Mouse (Mus musculus) lung, embryonic 16.5 days (tissue): ENCODE data around the gene Hbs1l. TPM values are rescaled to one million over a fixed set of nuclear protein-coding genes. Genes with fewer than 3 reads are reported as not detected.

ENCODE experiments used
- ATAC-seq: fragments of 200-750 bp; cut with Nextera tagmentation; 2 replicates; pipeline ENCODE4 v1.8.0; 2017; ENCODE audit warnings: low read depth, mild to moderate bottlenecking, moderate library complexity
- H3K27ac ChIP-seq: fragments of 300-500 bp; sonication (generic); 2 replicates; pipeline ENCODE4 v1.5.1; 2014; ENCODE audit warnings: mild to moderate bottlenecking, control low read depth, low read length
- H3K27me3 ChIP-seq: fragments of 300-500 bp; sonication (generic); 2 replicates; pipeline ENCODE4 v1.6.1; 2014; ENCODE audit warnings: low read depth, low read length, mixed read lengths; ENCODE audit not compliant: control insufficient read depth, insufficient read depth
- H3K36me3 ChIP-seq: fragments of 300-500 bp; sonication (generic); 2 replicates; pipeline ENCODE4 v1.6.1; 2014; ENCODE audit warnings: low read length; ENCODE audit not compliant: control insufficient read depth, insufficient read depth
- H3K4me1 ChIP-seq: fragments of 300-500 bp; sonication (generic); replicated peaks from 2 replicates; pipeline ENCODE4 v1.6.1; 2014; ENCODE audit warnings: low read length, mixed read lengths; ENCODE audit not compliant: control insufficient read depth, insufficient read depth
- H3K4me2 ChIP-seq: fragments of 300-500 bp; sonication (generic); 2 replicates; pipeline ENCODE4 v1.6.1; 2014; ENCODE audit warnings: low read depth, low read length, control low read depth
- H3K4me3 ChIP-seq: fragments of 300-500 bp; sonication (generic); 2 replicates; pipeline ENCODE4 v1.5.1; 2014; ENCODE audit warnings: mild to moderate bottlenecking, low read length, control low read depth
- H3K9ac ChIP-seq: fragments of 300-500 bp; sonication (generic); 2 replicates; pipeline ENCODE4 v1.6.1; 2014; ENCODE audit warnings: low read length, control low read depth
- H3K9me3 ChIP-seq: fragments of 300-500 bp; sonication (generic); 2 replicates; pipeline ENCODE4 v1.6.1; 2016; ENCODE audit warnings: low read length; ENCODE audit not compliant: control insufficient read depth
- WGBS: fragments of 180-500 bp; shearing (Covaris S2); extraction: QIAGEN DNeasy Blood & Tissue Kit; methylation state at CpG from one replicate; pipeline ENCODE4 v1.1.7; 2014; 5-methylcytosine and 5-hydroxymethylcytosine counted together
- polyA plus RNA-seq: library from polyadenylated mRNA; unstranded; fragments of >200 nt; fragmentation: Nextera tagmentation; extraction: Ambion mirVana; gene quantifications from 2 replicates; pipeline ENCODE4 v1.2.1, GENCODE M21; 2015

Gene Hbs1l
- polyA plus RNA-seq, result 72.1 and 83.5 TPM in 2 replicates

- H3K4me2 ChIP-seq, result peak within 1 kb of the TSS; percentile 62
- H3K27me3 ChIP-seq, result no peaks in the 10 kb centered on the region
- H3K27ac ChIP-seq, result peak within 1 kb of the TSS; percentile 71
- peak within 1 kb of the TSS; percentile 99 for H3K4me3 ChIP-seq
- peaks cover 6% of the 10 kb centered on the region for H3K36me3 ChIP-seq
- peak within 1 kb of the TSS; percentile 92 for H3K9ac ChIP-seq
- H3K4me1 ChIP-seq, result peaks cover 13% of the 10 kb centered on the region
- 0% methylated on average over 70 of the region's 81 CpGs for WGBS
- peak; percentile 98 for ATAC-seq
- H3K9me3 ChIP-seq, result no peaks in the 10 kb centered on the region
Observed at GRCm38 (mm10) chr10:21295759-21296621, at the start of gene Hbs1l. Gene Hbs1l, plus strand, starts transcription at chr10:21295979.

- H3K36me3 ChIP-seq, result no peaks in the 10 kb centered on the region
- no peak for ATAC-seq
- H3K27ac ChIP-seq, result no peak overlapping the region
- no peaks in the 10 kb centered on the region for H3K9me3 ChIP-seq
- H3K9ac ChIP-seq, result no peak overlapping the region
- 48% methylated on average over 4 of the region's 4 CpGs for WGBS
- no peaks in the 10 kb centered on the region for H3K27me3 ChIP-seq
- H3K4me2 ChIP-seq, result no peak overlapping the region
- no peak overlapping the region for H3K4me3 ChIP-seq
- H3K4me1 ChIP-seq, result no peaks in the 10 kb centered on the region
Observed at GRCm38 (mm10) chr10:21248556-21248955, 47.2 kb upstream of the Hbs1l start.

GRCm38 (mm10) chr10:21251881-21252534 lies 43.8 kb upstream of the Hbs1l start:
- ATAC-seq, result no peak
- Histone ChIP-seq H3K9ac (no peak overlapping the region), H3K4me3 (no peak overlapping the region), H3K36me3 (no peaks in the 10 kb centered on the region), H3K27me3 (no peaks in the 10 kb centered on the region), H3K27ac (no peak overlapping the region), H3K4me2 (no peak overlapping the region), H3K9me3 (no peaks in the 10 kb centered on the region), H3K4me1 (no peaks in the 10 kb centered on the region)
- 56% methylated on average over 15 of the region's 15 CpGs for WGBS

- Histone ChIP-seq H3K4me3 (no peak overlapping the region), H3K4me2 (no peak overlapping the region), H3K9ac (no peak overlapping the region), H3K36me3 (no peaks in the 10 kb centered on the region), H3K27me3 (no peaks in the 10 kb centered on the region), H3K9me3 (no peaks in the 10 kb centered on the region), H3K27ac (no peak overlapping the region), H3K4me1 (no peaks in the 10 kb centered on the region)
- 84% methylated on average over 4 of the region's 4 CpGs for WGBS
- no peak for ATAC-seq
Observed at GRCm38 (mm10) chr10:21252800-21253199, 43.0 kb upstream of the Hbs1l start.

GRCm38 (mm10) chr10:21254266-21255140 lies 41.3 kb upstream of the Hbs1l start:
- 79% methylated on average over 12 of the region's 12 CpGs for WGBS
- Histone ChIP-seq H3K4me3 (no peak overlapping the region), H3K9me3 (no peaks in the 10 kb centered on the region), H3K27me3 (no peaks in the 10 kb centered on the region), H3K27ac (no peak overlapping the region), H3K4me1 (no peaks in the 10 kb centered on the region), H3K4me2 (no peak overlapping the region), H3K36me3 (no peaks in the 10 kb centered on the region), H3K9ac (no peak overlapping the region)
- ATAC-seq, result no peak

GRCm38 (mm10) chr10:21257244-21257643 lies 38.5 kb upstream of the Hbs1l start:
- no peak overlapping the region for H3K4me2 ChIP-seq
- ATAC-seq, result no peak
- no peaks in the 10 kb centered on the region for H3K4me1 ChIP-seq
- no peak overlapping the region for H3K9ac ChIP-seq
- no peaks in the 10 kb centered on the region for H3K9me3 ChIP-seq
- H3K27ac ChIP-seq, result no peak overlapping the region
- H3K36me3 ChIP-seq, result no peaks in the 10 kb centered on the region
- no peaks in the 10 kb centered on the region for H3K27me3 ChIP-seq
- 57% methylated on average over 5 of the region's 5 CpGs for WGBS
- no peak overlapping the region for H3K4me3 ChIP-seq

- no peaks in the 10 kb centered on the region for H3K27me3 ChIP-seq
- no peaks in the 10 kb centered on the region for H3K36me3 ChIP-seq
- H3K9ac ChIP-seq, result no peak overlapping the region
- H3K27ac ChIP-seq, result no peak overlapping the region
- no peak overlapping the region for H3K4me3 ChIP-seq
- ATAC-seq, result no peak
- no peaks in the 10 kb centered on the region for H3K4me1 ChIP-seq
- WGBS, result 50% methylated on average over 2 of the region's 2 CpGs
- H3K4me2 ChIP-seq, result no peak overlapping the region
- H3K9me3 ChIP-seq, result no peaks in the 10 kb centered on the region
Observed at GRCm38 (mm10) chr10:21259649-21260048, 36.1 kb upstream of the Hbs1l start.

- H3K27me3 ChIP-seq, result no peaks in the 10 kb centered on the region
Observed at GRCm38 (mm10) chr10:21265188-21265587, 30.6 kb upstream of the Hbs1l start.

GRCm38 (mm10) chr10:21267452-21267851 lies 28.3 kb upstream of the Hbs1l start:
- 75% methylated on average over 2 of the region's 2 CpGs for WGBS
- Histone ChIP-seq H3K36me3 (no peaks in the 10 kb centered on the region), H3K4me3 (no peak overlapping the region), H3K4me2 (no peak overlapping the region), H3K9me3 (no peaks in the 10 kb centered on the region), H3K9ac (no peak overlapping the region), H3K4me1 (no peaks in the 10 kb centered on the region), H3K27me3 (no peaks in the 10 kb centered on the region), H3K27ac (no peak overlapping the region)
- no peak for ATAC-seq

More at GRCm38 (mm10) chr10:21265188-21265587, 30.6 kb upstream of the Hbs1l start:
- Histone ChIP-seq H3K4me2 (no peak overlapping the region), H3K36me3 (no peaks in the 10 kb centered on the region), H3K4me3 (no peak overlapping the region), H3K4me1 (no peaks in the 10 kb centered on the region), H3K27ac (no peak overlapping the region), H3K9ac (no peak overlapping the region), H3K9me3 (no peaks in the 10 kb centered on the region)
- ATAC-seq, result no peak
- 52% methylated on average over 11 of the region's 11 CpGs for WGBS
